Mouse (Mus musculus): ENCODE data around the gene Lrrc29.

- TF ChIP-seq CTCF (IDR thresholded peaks at IDR 0.05) (peak; percentile 39), EP300 (IDR thresholded peaks at IDR 0.05) (no peak)
Observed at GRCm38 (mm10) chr8:105306146-105306691, 19.9 kb downstream of the Lrrc29 start.
